Mouse (Mus musculus): ENCODE results near the gene Cd300a.

- no peak for TF ChIP-seq POLR2A (IDR thresholded peaks at IDR 0.05; ENCODE audit: control insufficient read depth, extremely low read depth, insufficient read depth, low read length, poor library complexity)
- TF ChIP-seq CTCF (IDR thresholded peaks at IDR 0.05; ENCODE audit: borderline replicate concordance, control insufficient read depth, extremely low read depth, insufficient read depth, low read length, poor library complexity), result no peak
Observed at GRCm38 (mm10) chr11:114871540-114871939, 18.3 kb upstream of the Cd300a start.

Measured in thymus, adult 2 months (tissue).